Mouse (Mus musculus) C2C12 (cell line): ENCODE measurements around the gene Ceacam10.

ENCODE experiments used
- CTCF ChIP-seq: IDR thresholded peaks from one replicate; pipeline ENCODE4 v1.5.1; 2011; ENCODE audit not compliant: control insufficient read depth, insufficient read depth, insufficient read length
- FOSL1 ChIP-seq: IDR thresholded peaks from one replicate; pipeline ENCODE4 v1.8.0; 2011; ENCODE audit warnings: mild to moderate bottlenecking, low read length; ENCODE audit not compliant: poor library complexity, insufficient read depth, severe bottlenecking
- MAX ChIP-seq: IDR thresholded peaks from one replicate; pipeline ENCODE4 v1.6.1; 2011; ENCODE audit warnings: mild to moderate bottlenecking, control low read depth
- USF1 ChIP-seq: IDR thresholded peaks from one replicate; pipeline ENCODE4 v1.6.1; 2011; ENCODE audit warnings: low read depth, mild to moderate bottlenecking, control low read depth, moderate library complexity

GRCm38 (mm10) chr7:24771361-24771760 is 5.6 kb upstream of the Ceacam10 start:
- TF ChIP-seq CTCF = no peak
- TF ChIP-seq MAX = no peak
- no peak for TF ChIP-seq USF1
- TF ChIP-seq FOSL1 = no peak
